Mouse (Mus musculus) ES-Bruce4 (cell line): ENCODE measurements around the gene Megf8. TPM values are rescaled to one million over a fixed set of nuclear protein-coding genes. Genes with fewer than 3 reads are reported as not detected.

Source experiments
- H3K27ac ChIP-seq: 2 replicates; pipeline ENCODE4 v1.5.1; 2012; ENCODE audit warnings: low read length, inconsistent platforms; ENCODE audit not compliant: insufficient read depth
- H3K27me3 ChIP-seq: 2 replicates; pipeline ENCODE4 v1.6.1; 2012; ENCODE audit warnings: mild to moderate bottlenecking, low read length, inconsistent platforms; ENCODE audit not compliant: control insufficient read depth, poor library complexity, insufficient read depth, severe bottlenecking
- H3K36me3 ChIP-seq: 2 replicates; pipeline ENCODE4 v1.6.1; 2012; ENCODE audit warnings: inconsistent platforms, mild to moderate bottlenecking, low read length, moderate library complexity; ENCODE audit not compliant: control insufficient read depth, poor library complexity, insufficient read depth, severe bottlenecking
- H3K4me1 ChIP-seq: one replicate; pipeline ENCODE4 v1.8.1; 2011; ENCODE audit warnings: low read length; ENCODE audit not compliant: control insufficient read depth, insufficient read depth
- H3K4me3 ChIP-seq: 2 replicates; pipeline ENCODE4 v1.5.1; 2011; ENCODE audit warnings: low read depth, mild to moderate bottlenecking, low read length
- H3K9ac ChIP-seq: 2 replicates; pipeline ENCODE4 v1.6.1; 2012; ENCODE audit warnings: low read depth, mild to moderate bottlenecking, inconsistent platforms; ENCODE audit not compliant: poor library complexity, severe bottlenecking
- H3K9me3 ChIP-seq: replicated peaks from 2 replicates; pipeline ENCODE4 v1.6.1; 2012; ENCODE audit warnings: mild to moderate bottlenecking, low read length, inconsistent platforms; ENCODE audit not compliant: control insufficient read depth, poor library complexity, insufficient read depth, severe bottlenecking
- CTCF ChIP-seq: IDR thresholded peaks from one replicate; pipeline ENCODE4 v1.8.1; 2011; ENCODE audit warnings: low read depth, low read length
- EP300 ChIP-seq: IDR thresholded peaks from 2 replicates; pipeline ENCODE4 v1.6.1; 2011; ENCODE audit warnings: low read depth, low read length; ENCODE audit not compliant: insufficient read depth
- POLR2A ChIP-seq: IDR thresholded peaks from one replicate; pipeline ENCODE4 v1.8.1; 2011; ENCODE audit warnings: low read length; ENCODE audit not compliant: insufficient read depth
- polyA plus RNA-seq: library from polyadenylated mRNA; stranded (reverse); fragments of >200 nt; gene quantifications from 2 replicates; pipeline ENCODE4 v1.2.4, GENCODE M21; 2011; ENCODE audit warnings: low read depth; ENCODE audit not compliant: missing spikeins, insufficient read depth, insufficient read length

Gene Megf8
- polyA plus RNA-seq, 1 experiment: 22.2 TPM

DNA sequence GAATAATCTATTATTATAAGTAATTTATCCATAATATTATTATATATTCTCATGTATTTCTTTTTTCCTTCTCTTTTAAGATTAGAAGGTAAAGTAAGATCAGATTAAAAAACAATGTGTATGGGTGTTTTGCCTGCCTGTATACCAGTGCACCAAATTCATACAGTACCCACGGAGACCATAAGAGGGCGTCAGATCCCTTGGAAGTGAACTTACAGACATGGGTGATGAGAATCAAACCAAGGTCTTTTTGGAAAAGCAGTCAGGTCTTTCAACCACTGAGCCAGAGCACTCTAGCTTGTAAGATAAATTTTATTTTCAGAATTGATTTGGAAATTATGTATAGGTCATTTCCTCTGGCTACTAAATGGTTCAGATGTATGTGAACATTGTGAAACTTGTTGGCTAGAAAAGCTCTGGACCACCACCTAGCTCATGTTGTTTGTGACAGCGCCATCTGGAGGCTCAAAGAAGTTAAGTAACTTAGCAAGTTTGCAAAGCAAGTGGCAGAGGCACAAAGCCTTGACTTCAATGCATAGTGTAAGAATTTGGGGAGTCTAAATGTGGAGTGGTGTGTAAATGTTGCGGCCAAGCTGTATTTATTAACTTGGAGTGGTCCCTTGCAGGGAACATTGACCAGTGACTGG lies 92.3 kb downstream of the Megf8 start:
- H3K9ac ChIP-seq: no peak overlapping the region
- H3K27ac ChIP-seq: no peak overlapping the region
- no peak overlapping the region for H3K4me3 ChIP-seq
- peaks cover 2% of the 10 kb centered on the region for H3K4me1 ChIP-seq
- TF ChIP-seq EP300 (no peak), CTCF (no peak), POLR2A (no peak)
- H3K27me3 ChIP-seq: no peaks in the 10 kb centered on the region
- no peaks in the 10 kb centered on the region for H3K9me3 ChIP-seq
- H3K36me3 ChIP-seq: peaks cover 2% of the 10 kb centered on the region; the same call in 1 of the 2 replicates

DNA sequence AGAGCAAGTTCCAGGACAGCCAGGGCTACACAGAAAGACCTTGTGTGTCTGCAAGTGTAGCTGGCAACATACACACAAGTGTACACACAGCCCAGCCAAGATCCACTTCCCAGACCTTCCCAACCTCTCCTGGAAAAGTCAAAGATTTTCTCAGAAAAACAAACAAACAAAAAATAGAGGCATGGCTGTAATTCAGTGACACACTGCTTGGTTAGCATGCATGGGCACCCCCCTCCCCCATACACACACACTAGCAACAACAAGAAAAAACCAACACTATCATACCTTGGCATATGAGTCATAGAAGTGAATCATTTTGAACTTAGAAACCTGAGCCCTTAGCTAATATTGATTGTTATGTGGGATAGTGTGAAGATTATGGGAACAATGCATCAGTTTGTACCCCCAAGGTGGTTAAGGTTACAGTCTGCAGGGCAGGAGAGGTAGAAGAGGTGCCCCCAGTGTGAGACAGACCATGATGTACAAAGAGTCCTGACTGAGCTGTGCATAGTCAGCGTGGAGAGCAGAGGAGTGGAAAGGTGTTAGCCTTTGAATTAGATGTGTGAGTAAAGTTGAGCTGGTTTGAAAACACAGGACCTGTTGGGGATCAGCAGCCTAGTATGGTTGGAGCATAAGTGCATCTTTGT lies 94.1 kb downstream of the Megf8 start:
- H3K4me1 ChIP-seq: peaks cover 2% of the 10 kb centered on the region
- no peak overlapping the region for H3K4me3 ChIP-seq
- H3K9me3 ChIP-seq: no peaks in the 10 kb centered on the region
- TF ChIP-seq CTCF: no peak
- TF ChIP-seq EP300: no peak
- no peak for TF ChIP-seq POLR2A
- H3K36me3 ChIP-seq: peaks cover 1% of the 10 kb centered on the region; the same call in 1 of the 2 replicates
- no peaks in the 10 kb centered on the region for H3K27me3 ChIP-seq
- H3K27ac ChIP-seq: no peak overlapping the region
- no peak overlapping the region for H3K9ac ChIP-seq

DNA sequence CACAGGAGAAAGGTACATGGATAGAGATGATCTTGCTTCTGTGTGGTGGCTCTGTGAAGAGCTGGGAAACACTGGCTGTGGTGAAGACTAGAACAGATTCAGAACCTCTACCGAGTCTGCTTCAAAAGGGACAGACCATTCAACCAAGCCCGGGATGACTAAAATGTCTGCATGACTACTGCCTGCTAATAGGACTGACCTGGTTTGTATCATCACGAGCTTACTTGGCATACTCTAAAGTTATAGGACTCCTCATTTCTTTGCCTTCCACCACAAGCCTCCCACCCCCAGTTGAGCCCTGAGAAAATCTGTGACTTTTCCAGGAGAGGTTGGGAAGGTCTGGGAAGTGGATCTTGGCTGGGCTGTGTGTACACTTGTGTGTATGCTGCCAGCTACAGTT lies 94.9 kb downstream of the Megf8 start:
- Histone ChIP-seq H3K4me3 (no peak overlapping the region), H3K4me1 (peaks cover 2% of the 10 kb centered on the region), H3K27me3 (no peaks in the 10 kb centered on the region), H3K36me3 (no peaks in the 10 kb centered on the region; the same call in 1 of the 2 replicates), H3K9me3 (no peaks in the 10 kb centered on the region), H3K27ac (no peak overlapping the region), H3K9ac (no peak overlapping the region)
- TF ChIP-seq CTCF (no peak), EP300 (no peak), POLR2A (no peak)

DNA sequence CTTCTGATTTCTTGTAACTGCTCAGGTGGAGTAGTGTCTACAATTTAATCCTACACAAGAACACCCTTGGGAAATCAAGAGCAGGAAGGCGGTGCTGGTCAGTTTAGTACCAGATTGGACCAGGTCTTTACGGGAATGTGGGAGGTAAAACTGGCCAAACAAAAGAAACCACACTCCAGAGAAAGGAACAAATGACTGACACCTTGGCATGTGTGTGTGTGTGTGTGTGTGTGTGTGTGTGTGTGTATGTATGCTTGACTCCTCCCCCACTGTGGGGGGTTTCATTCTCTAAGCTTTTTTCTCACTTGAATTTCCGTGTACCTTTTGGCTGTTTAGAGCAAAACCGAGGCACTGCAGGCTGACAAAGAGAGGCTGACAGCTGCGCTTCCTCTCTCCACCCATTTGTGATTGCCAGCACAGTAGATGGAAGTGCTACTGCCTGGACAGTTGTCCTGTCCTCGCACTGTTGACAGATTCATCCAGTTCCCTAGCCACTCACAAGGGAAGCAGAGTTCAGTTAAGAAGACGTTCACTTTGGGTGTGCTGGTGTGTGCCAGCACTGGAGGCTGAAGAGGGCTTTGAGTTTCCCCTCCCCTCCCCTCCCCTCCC lies 96.0 kb downstream of the Megf8 start, which contains the start of gene Cxcl17:
Gene Cxcl17, minus strand, starts transcription at position 54 of the 609 bp plus-strand sequence.
- H3K36me3 ChIP-seq: no peaks in the 10 kb centered on the region; the same call in 1 of the 2 replicates
- no peaks in the 10 kb centered on the region for H3K9me3 ChIP-seq
- TF ChIP-seq POLR2A: no peak
- TF ChIP-seq CTCF: no peak
- no peak for TF ChIP-seq EP300
- no peak within 1 kb of the TSS for H3K27ac ChIP-seq
- peaks cover 2% of the 10 kb centered on the region for H3K4me1 ChIP-seq
- no peak within 1 kb of the TSS for H3K9ac ChIP-seq
- H3K4me3 ChIP-seq: no peak within 1 kb of the TSS
- H3K27me3 ChIP-seq: no peaks in the 10 kb centered on the region

Other genes with a start within 250 kb of the Megf8 start
- 31.5 and 40.0 TPM in 2 replicates for gene Grik5, start 244.8 kb upstream of the Megf8 start, polyA plus RNA-seq
- gene Zfp574, start 244.6 kb upstream of the Megf8 start, polyA plus RNA-seq: 13.5 and 14.8 TPM in 2 replicates
- 1.8 and 2.1 TPM in 2 replicates for gene Pou2f2, start 137.4 kb upstream of the Megf8 start, polyA plus RNA-seq
- 9.6 and 10.2 TPM in 2 replicates for gene Dedd2, start 96.5 kb upstream of the Megf8 start, polyA plus RNA-seq
- gene Zfp526, start 95.7 kb upstream of the Megf8 start, polyA plus RNA-seq: 6.5 and 7.2 TPM in 2 replicates
- 77.3 and 84.3 TPM in 2 replicates for gene Gsk3a, start 79.3 kb upstream of the Megf8 start, polyA plus RNA-seq
- 61.8 and 63.8 TPM in 2 replicates for gene Erf, start 66.4 kb upstream of the Megf8 start, polyA plus RNA-seq
- 128 and 141 TPM in 2 replicates for gene Cic, start 49.5 kb upstream of the Megf8 start, polyA plus RNA-seq
- gene Pafah1b3, start 19.2 kb upstream of the Megf8 start, polyA plus RNA-seq: 47.8 and 55.6 TPM in 2 replicates
- 1.3 and 1.6 TPM in 2 replicates for gene Prr19, start 15.8 kb upstream of the Megf8 start, polyA plus RNA-seq
- gene Tmem145, start 11.1 kb upstream of the Megf8 start, polyA plus RNA-seq: 2.0 and 2.5 TPM in 2 replicates
- not detected in 2 replicates for gene Cnfn, start 52.6 kb downstream of the Megf8 start, polyA plus RNA-seq
- 18.0 and 18.9 TPM in 2 replicates for gene Lipe, start 81.5 kb downstream of the Megf8 start, polyA plus RNA-seq
- gene Cxcl17, start 95.7 kb downstream of the Megf8 start, polyA plus RNA-seq: not detected in 2 replicates
- 1.1 and 1.5 TPM in 2 replicates for gene Ceacam1, start 160.4 kb downstream of the Megf8 start, polyA plus RNA-seq
- not detected in 2 replicates for gene Ceacam2, start 222.7 kb downstream of the Megf8 start, polyA plus RNA-seq